Mouse (Mus musculus): ENCODE data around the gene Fbxl20. TPM values are rescaled to one million over a fixed set of nuclear protein-coding genes. Genes with fewer than 3 reads are reported as not detected.
"Not testable (repeated sequence)": the region's sequence is repeated elsewhere in the genome, so short reads cannot be mapped to it uniquely, and the experiment has no call there.

Fbxl20 gene
- polyA plus RNA-seq (2015; fragmentation: Nextera tagmentation; extraction: Ambion mirVana): 19.5 and 21.0 TPM in 2 replicates

GRCm38 (mm10) chr11:98149786-98150624, at the start of gene Fbxl20:
TSS of gene Fbxl20 (minus strand) at chr11:98150403.
- Histone ChIP-seq H3K4me2 (peak within 1 kb of the TSS; percentile 93), H3K27ac (peak within 1 kb of the TSS; percentile 93), H3K9ac (peak within 1 kb of the TSS; percentile 72), H3K36me3 (peaks cover 7% of the 10 kb centered on the region), H3K9me3 (no peaks in the 10 kb centered on the region), H3K4me1 (peaks cover 17% of the 10 kb centered on the region), H3K4me3 (peak within 1 kb of the TSS; percentile 99), H3K27me3 (no peaks in the 10 kb centered on the region)
- under 1% methylated on average over 43 of the region's 65 CpGs for WGBS
- peak; percentile 87 for ATAC-seq (ENCODE audit: insufficient number of reproducible peaks, low FRiP score, low TSS enrichment, low read depth)

GRCm38 (mm10) chr11:98192901-98193805, 43.0 kb upstream of the Fbxl20 start, which contains the start of gene Med1:
TSS of gene Med1 (minus strand) at chr11:98193293.
- peaks cover 20% of the 10 kb centered on the region for H3K36me3 ChIP-seq
- ATAC-seq (ENCODE audit: insufficient number of reproducible peaks, low FRiP score, low TSS enrichment, low read depth): peak; percentile 92
- under 1% methylated on average over 52 of the region's 53 CpGs for WGBS

GRCm38 (mm10) chr11:98190820-98191219, 40.6 kb upstream of the Fbxl20 start:
- peaks cover 35% of the 10 kb centered on the region for H3K36me3 ChIP-seq
- H3K27me3 ChIP-seq: no peaks in the 10 kb centered on the region
- ATAC-seq (ENCODE audit: insufficient number of reproducible peaks, low FRiP score, low TSS enrichment, low read depth): no peak
- H3K9ac ChIP-seq: no peak overlapping the region
- H3K9me3 ChIP-seq: no peaks in the 10 kb centered on the region
- 81% methylated on average over 5 of the region's 5 CpGs for WGBS
- no peak overlapping the region for H3K4me2 ChIP-seq
- peaks cover 15% of the 10 kb centered on the region for H3K4me1 ChIP-seq
- no peak overlapping the region for H3K4me3 ChIP-seq
- H3K27ac ChIP-seq: no peak overlapping the region

More at GRCm38 (mm10) chr11:98192901-98193805, 43.0 kb upstream of the Fbxl20 start, which contains the start of gene Med1:
- H3K4me2 ChIP-seq: peak within 1 kb of the TSS; percentile 69
- peak within 1 kb of the TSS; percentile 95 for H3K27ac ChIP-seq
- no peaks in the 10 kb centered on the region for H3K27me3 ChIP-seq
- peaks cover 15% of the 10 kb centered on the region for H3K4me1 ChIP-seq
- peak within 1 kb of the TSS; percentile 87 for H3K4me3 ChIP-seq
- no peaks in the 10 kb centered on the region for H3K9me3 ChIP-seq
- H3K9ac ChIP-seq: peak within 1 kb of the TSS; percentile 91

- ATAC-seq (ENCODE audit: insufficient number of reproducible peaks, low FRiP score, low TSS enrichment, low read depth): no peak
- no peak overlapping the region for H3K9ac ChIP-seq
- no peak overlapping the region for H3K4me3 ChIP-seq
- H3K27me3 ChIP-seq: no peaks in the 10 kb centered on the region
- peaks cover 62% of the 10 kb centered on the region for H3K36me3 ChIP-seq
- 95% methylated on average over 9 of the region's 9 CpGs for WGBS
- H3K4me1 ChIP-seq: peaks cover 15% of the 10 kb centered on the region
- H3K9me3 ChIP-seq: no peaks in the 10 kb centered on the region
- H3K4me2 ChIP-seq: no peak overlapping the region
- no peak overlapping the region for H3K27ac ChIP-seq
These were observed 37.6 kb upstream of the Fbxl20 start for GRCm38 (mm10) chr11:98187640-98188395.

GRCm38 (mm10) chr11:98182149-98182548, 31.9 kb upstream of the Fbxl20 start:
- H3K4me1 ChIP-seq; H3K27ac ChIP-seq; H3K4me3 ChIP-seq; H3K9me3 ChIP-seq; H3K9ac ChIP-seq; ATAC-seq (ENCODE audit: insufficient number of reproducible peaks, low FRiP score, low TSS enrichment, low read depth); H3K4me2 ChIP-seq; H3K27me3 ChIP-seq: not testable (repeated sequence)
- H3K36me3 ChIP-seq: peaks cover 73% of the 10 kb centered on the region
- WGBS: 94% methylated on average over 3 of the region's 3 CpGs

GRCm38 (mm10) chr11:98168400-98168799, 18.2 kb upstream of the Fbxl20 start:
- H3K36me3 ChIP-seq: peaks cover 76% of the 10 kb centered on the region
- H3K9me3 ChIP-seq: no peaks in the 10 kb centered on the region
- H3K9ac ChIP-seq: no peak overlapping the region
- no peak for ATAC-seq (ENCODE audit: insufficient number of reproducible peaks, low FRiP score, low TSS enrichment, low read depth)
- no peak overlapping the region for H3K4me3 ChIP-seq
- H3K4me2 ChIP-seq: no peak overlapping the region
- H3K27ac ChIP-seq: no peak overlapping the region
- H3K27me3 ChIP-seq: no peaks in the 10 kb centered on the region
- H3K4me1 ChIP-seq: no peaks in the 10 kb centered on the region
- 86% methylated on average over 1 of the region's 1 CpGs for WGBS

GRCm38 (mm10) chr11:98155094-98155493, 4.9 kb upstream of the Fbxl20 start:
- Histone ChIP-seq H3K9ac (no peak overlapping the region), H3K4me1 (no peaks in the 10 kb centered on the region), H3K27me3 (no peaks in the 10 kb centered on the region), H3K9me3 (no peaks in the 10 kb centered on the region), H3K36me3 (peaks cover 54% of the 10 kb centered on the region), H3K27ac (no peak overlapping the region), H3K4me2 (no peak overlapping the region), H3K4me3 (no peak overlapping the region)
- no peak for ATAC-seq (ENCODE audit: insufficient number of reproducible peaks, low FRiP score, low TSS enrichment, low read depth)
- 83% methylated on average over 6 of the region's 6 CpGs for WGBS

- WGBS: 5% methylated on average over 10 of the region's 10 CpGs
- H3K4me1 ChIP-seq: peaks cover 17% of the 10 kb centered on the region
- H3K36me3 ChIP-seq: peaks cover 14% of the 10 kb centered on the region
- H3K4me2 ChIP-seq: peak overlapping the region; percentile 93
- no peak overlapping the region for H3K27ac ChIP-seq
- H3K4me3 ChIP-seq: peak overlapping the region; percentile 99
- H3K9me3 ChIP-seq: no peaks in the 10 kb centered on the region
- no peak overlapping the region for H3K9ac ChIP-seq
- ATAC-seq (ENCODE audit: insufficient number of reproducible peaks, low FRiP score, low TSS enrichment, low read depth): no peak
- H3K27me3 ChIP-seq: no peaks in the 10 kb centered on the region
These were observed 488 bp upstream of the Fbxl20 start for GRCm38 (mm10) chr11:98150625-98151156.

GRCm38 (mm10) chr11:98149304-98149750, 876 bp downstream of the Fbxl20 start:
- under 1% methylated on average over 32 of the region's 57 CpGs for WGBS

GRCm38 (mm10) chr11:98148551-98149301, 1.5 kb downstream of the Fbxl20 start:
- Histone ChIP-seq H3K9me3 (no peaks in the 10 kb centered on the region), H3K27ac (peak overlapping the region; percentile 93), H3K4me1 (peaks cover 17% of the 10 kb centered on the region), H3K27me3 (no peaks in the 10 kb centered on the region), H3K4me3 (peak overlapping the region; percentile 99), H3K36me3 (no peaks in the 10 kb centered on the region), H3K4me2 (peak overlapping the region; percentile 93), H3K9ac (peak overlapping the region; percentile 72)
- ATAC-seq (ENCODE audit: insufficient number of reproducible peaks, low FRiP score, low TSS enrichment, low read depth): no peak
- WGBS: 2% methylated on average over 45 of the region's 45 CpGs

More at GRCm38 (mm10) chr11:98149304-98149750, 876 bp downstream of the Fbxl20 start:
- H3K27ac ChIP-seq: peak overlapping the region; percentile 93
- peak overlapping the region; percentile 99 for H3K4me3 ChIP-seq
- H3K27me3 ChIP-seq: no peaks in the 10 kb centered on the region
- no peaks in the 10 kb centered on the region for H3K9me3 ChIP-seq
- H3K36me3 ChIP-seq: peaks cover under 1% of the 10 kb centered on the region; the same call in 1 of the 2 replicates
- H3K4me1 ChIP-seq: peaks cover 17% of the 10 kb centered on the region
- H3K4me2 ChIP-seq: peak overlapping the region; percentile 93
- peak; percentile 84 for ATAC-seq (ENCODE audit: insufficient number of reproducible peaks, low FRiP score, low TSS enrichment, low read depth)
- H3K9ac ChIP-seq: peak overlapping the region; percentile 72

All from limb, embryonic 15.5 days (tissue).